Mouse (Mus musculus) gastrocnemius, postnatal 25 days (tissue): ENCODE data around the gene Cct8. TPM values are rescaled to one million over a fixed set of nuclear protein-coding genes. Genes with fewer than 3 reads are reported as not detected.
"Not testable (repeated sequence)": the region's sequence is repeated elsewhere in the genome, so short reads cannot be mapped to it uniquely, and the experiment has no call there.

Experiments
- DNase-seq: peaks from one replicate; pipeline ENCODE4 v3.0.0; 2022
- long read RNA-seq, 2 experiments: library from polyadenylated mRNA; stranded (forward); transcript quantifications; one replicate each; pipeline ENCODE4 v2.0.0; 2021
- total RNA-seq, 2 experiments: library from RNA; stranded (reverse); gene quantifications; 1 replicate in 1 of 2; 2 replicates in 1 of 2; pipeline ENCODE4 v1.2.3; 2021

Gene Cct8
- 100 to 1,000 TPM; 111 to 117 TPM for total RNA-seq
- long read RNA-seq, experiment 1, transcript Cct8-201 (15 exons, 2,394 nt) = major isoform, 141 of 196 reads
- long read RNA-seq, experiment 1, partial matches to known transcripts = 11 of 196 reads
- long read RNA-seq, experiment 1, other reads (novel, unspliced or antisense) = 44 of 196 reads
- long read RNA-seq, experiment 2, transcript Cct8-201 (15 exons, 2,394 nt) = major isoform, 161 of 194 reads
- long read RNA-seq, experiment 2, partial matches to known transcripts = 9 of 194 reads
- long read RNA-seq, experiment 2, other reads (novel, unspliced or antisense) = 24 of 194 reads

DNA sequence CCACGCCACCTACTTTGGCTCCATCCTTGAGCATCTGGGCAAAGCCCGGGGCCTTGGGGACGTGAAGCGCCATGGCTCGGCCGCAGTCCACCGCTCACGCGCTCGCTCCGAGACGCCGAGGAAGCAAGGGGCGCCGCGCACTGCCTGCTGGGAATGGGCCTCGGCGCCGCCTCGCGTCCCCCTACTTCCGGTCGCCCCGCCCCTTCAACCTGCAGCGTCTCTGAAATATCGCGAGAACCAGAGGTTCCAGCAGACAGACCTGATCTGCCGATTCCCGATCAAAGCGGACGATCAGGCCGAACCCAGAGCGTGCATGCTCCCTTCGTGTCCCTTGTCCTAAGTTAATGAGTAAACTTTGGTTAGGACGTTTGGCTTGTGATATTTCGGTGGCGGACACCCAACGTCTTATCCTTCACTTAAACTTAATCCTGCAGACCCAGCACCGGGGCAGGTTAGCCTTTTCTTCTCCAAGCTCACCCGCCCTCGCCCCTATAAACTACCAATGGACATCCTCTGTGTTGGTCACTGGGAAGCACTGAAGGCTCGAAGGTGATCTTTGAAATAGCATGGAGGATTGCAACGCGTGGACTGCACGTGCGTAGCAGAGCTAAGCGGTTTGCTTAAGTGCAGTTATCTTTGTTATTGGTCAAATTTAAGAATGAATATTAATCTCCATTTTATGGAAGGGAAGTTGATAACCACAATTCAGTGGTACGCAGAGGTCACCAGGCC, at the start of gene Cct8:
Gene Cct8 (minus strand): TSS at position 158 of the 732 bp plus-strand sequence.
- peak; percentile 95 for DNase-seq

DNA sequence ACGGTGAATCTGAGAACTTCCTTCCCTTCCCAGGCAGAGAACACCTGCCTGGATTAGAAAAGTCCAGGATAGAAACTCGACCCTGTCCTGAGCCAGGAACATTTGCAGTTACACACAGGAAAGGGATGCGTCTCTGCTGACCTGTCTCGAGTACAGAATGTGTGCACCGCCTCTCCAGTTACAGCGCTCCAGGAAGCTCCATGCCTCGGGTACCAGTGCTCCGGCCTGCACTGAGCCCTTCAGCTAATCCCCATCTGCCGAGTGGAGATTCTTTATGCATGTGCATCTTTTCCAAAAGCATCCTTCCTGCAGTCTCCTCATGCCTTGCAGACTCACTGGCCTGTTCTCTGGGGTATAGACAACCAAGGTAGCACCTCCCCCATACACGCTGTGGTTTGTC, 33.1 kb upstream of the Cct8 start:
- DNase-seq = no peak

DNA sequence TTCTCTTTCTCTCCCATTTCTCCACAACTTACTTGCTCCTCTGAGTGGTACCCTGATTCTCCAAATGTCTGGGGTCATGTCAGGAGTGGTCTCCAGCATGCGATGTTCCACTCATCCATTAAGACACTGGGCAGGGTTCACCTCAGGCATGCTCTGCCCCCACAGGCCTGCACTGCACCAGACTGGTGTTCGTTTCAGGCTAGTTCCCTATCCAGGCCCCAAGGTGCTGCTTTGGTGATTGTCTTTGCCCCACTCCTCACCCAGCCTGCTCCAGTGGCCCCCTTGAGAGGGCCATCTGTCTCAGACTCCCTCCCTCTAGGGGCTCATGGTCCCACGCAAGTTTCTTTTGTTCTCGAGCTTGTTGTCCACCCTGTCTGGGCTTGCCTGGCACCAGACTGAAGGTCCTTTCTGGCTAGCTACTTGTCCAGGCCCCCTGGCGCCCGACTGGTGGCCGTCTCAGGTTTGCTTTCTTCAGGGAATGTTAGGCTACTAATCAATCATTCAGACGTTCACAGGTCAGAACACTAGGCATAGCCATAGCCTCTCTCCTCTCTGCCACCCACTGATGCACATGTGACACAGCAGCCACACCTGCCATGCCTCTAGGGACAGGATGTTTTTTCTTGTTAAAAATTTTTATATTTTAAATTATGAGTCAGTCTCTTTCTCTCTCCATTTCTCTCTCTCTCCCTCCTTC, 32.0 kb upstream of the Cct8 start:
- DNase-seq = no peak

DNA sequence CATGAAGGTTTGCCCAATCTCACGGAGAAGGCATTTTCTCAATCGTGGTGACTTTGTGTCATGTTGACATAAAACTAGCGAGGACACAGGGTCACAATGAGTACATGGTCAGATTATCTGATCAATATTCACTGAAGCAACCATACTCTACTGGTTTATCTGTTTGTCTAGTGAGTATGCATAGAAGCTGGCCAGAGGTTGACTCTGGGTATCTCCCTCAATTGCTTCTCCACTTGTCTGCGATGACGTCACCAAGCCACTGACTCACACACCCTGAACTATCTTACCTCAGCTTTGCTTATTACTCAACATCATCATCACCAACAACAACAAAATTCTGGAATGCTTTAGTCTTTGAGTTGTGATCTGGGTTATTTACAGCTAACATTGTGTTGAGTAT, 28.6 kb upstream of the Cct8 start:
- no peak for DNase-seq

DNA sequence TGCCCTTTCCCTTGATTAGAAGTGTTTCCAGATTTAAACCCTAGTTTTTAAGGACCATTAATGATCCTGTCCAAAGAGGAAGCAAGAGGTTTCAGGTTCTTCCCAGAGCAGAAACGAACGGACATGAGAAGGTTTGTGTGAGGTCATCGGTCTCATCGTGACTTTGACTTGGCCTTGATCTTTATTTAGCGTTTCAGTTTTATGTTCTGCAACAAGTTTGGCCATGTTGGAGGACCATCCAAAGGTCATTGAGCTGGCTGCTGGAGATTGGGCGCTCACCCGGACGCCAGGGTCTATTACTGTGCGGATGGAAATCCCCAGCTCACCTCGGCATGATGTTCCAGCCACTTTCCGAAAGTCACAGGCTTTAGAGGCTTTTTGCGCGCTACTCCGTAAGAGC, 16.7 kb upstream of the Cct8 start:
- DNase-seq = no peak

DNA sequence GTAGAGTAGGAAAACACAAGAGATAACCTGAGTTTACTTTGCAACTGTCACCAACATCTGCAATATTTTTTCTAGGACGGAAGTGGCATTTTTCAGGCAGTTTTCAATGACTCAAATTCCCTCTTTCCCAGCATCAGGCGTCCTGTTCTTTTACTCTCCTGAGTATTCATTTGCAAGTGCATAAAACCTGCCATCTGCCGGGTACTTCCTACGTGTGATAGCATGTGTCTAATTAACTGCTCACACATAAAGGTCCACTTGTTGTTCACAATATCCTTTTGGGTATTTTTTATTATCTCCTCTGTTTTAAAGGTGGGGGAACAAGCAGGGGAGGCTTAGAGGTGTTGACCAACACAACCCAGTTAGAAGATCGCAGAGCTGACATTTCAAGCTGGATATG, 16.0 kb upstream of the Cct8 start:
- no peak for DNase-seq

DNA sequence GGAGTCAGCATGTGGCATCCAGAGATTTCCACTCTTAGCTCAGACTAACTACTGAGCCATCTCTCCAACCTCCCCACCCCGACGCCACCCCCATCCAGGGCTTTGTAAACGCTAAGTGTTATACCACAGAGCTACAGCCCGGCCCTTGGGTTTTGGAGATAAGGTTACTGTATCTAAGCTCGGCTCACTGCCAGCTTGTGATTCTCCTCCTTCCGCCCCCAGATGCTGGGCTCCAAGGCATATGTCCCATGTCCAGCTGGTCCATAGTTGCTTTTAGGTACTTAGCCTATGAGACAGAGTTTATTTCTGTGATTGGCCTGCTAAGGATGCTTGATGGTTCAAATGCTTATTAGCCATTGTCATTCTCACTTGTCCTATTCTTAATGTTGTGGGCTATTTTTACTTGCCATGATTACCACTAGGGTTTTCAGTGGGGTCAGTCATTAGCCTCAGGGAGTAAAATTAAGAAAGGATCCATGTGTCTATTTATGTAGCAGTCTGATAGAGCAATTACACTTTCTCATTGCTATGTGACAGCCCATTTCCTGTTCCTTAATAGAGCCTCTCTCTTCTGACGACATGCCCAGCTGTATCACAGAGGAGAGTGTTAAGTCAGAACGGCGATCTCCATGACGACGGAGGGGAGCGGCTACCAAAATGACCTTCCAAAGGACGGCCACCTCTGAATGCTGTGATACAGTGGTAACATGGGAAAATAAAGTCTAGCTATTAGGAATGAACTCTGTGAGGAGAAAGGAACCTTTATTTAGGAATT, 5.8 kb upstream of the Cct8 start:
- DNase-seq = no peak

DNA sequence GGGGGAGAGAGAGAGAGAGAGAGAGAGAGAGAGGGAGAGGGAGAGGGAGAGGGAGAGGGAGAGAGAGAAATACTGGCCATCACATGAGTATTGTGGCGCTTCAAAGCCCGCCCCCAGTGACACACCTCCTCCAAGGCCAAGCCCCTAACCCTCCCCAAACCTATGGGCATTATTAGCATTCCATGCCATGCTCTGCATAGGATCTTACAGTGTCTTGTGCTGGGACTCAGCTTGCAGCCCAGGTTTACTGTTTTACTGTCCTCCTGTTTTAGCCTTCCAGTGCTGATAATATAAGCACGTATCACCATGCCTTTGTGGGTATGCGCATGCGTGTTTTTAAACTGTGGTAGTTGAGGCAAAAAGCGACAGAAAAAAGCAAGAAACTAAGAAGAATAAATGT, 3.9 kb upstream of the Cct8 start:
- no peak for DNase-seq

DNA sequence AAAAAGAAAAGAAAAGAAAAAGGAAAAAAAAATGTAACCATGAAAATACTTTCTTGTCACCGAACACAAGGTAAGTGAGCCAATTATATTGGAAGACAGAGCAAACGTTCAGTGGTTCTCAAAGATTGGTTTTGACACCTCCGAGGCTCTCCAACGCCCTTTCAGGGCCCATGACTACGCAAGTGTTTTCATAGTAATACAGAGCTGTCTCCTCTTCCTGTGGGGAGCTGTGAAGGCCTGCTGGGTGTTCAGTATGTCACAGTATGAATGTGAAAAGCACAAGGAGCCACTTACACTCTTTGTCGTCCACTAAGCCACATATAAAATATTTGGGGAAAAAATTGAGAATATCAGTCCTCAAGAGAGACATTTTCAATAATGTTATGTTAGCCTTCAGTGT, 1.5 kb upstream of the Cct8 start:
- no peak for DNase-seq

DNA sequence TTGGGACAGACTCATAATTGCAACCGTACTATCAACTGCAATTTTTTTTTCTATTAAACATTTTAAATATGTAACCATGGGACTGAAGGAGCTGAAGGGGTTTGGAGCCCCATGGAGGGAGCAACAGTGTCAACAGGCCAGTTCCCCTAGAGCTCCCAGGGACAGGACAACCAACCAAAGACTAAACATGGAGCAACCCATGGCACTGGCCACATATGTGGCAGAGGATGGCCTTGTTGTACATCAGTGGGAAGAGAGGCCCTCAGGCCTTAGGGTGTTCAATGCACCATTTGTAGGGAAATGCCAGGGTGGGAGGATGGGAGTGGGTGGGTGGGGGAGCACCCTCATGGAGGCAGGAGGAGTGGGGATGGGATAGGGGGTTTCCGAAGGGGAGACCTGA, 1.1 kb upstream of the Cct8 start:
- DNase-seq = no peak

DNA sequence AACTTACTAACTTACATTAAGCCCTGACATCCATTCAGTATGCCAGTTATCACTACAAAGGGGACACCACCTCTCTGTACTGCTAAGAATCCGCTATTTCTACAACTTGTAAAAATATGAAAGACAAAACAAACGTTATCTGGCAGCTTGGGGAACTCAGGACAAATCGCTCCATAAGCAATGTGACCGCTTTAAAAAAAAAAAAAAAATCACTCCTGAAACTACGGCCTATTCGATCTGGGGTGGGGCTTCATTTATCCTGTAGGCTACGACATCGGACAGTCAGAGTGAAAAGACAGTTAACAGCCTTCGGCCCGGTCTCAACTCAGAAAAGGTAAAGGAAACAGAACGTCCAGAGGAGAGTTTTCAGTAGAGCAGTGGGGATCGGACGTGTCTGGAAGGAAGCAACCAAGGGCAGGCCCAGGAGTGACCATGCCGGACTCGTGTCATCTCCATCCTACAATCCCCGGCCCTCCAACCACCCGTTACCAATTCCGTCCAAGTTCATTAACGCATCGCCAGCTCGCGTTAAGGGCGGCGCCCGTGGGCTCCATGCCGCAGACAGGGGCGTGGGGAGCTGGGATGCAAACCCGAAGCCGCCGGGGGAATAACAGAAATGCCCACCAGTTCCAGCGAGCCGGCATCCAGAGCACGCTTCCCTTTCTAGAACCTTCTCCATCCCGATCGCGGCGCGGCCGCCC, 568 bp downstream of the Cct8 start:
- no peak for DNase-seq

DNA sequence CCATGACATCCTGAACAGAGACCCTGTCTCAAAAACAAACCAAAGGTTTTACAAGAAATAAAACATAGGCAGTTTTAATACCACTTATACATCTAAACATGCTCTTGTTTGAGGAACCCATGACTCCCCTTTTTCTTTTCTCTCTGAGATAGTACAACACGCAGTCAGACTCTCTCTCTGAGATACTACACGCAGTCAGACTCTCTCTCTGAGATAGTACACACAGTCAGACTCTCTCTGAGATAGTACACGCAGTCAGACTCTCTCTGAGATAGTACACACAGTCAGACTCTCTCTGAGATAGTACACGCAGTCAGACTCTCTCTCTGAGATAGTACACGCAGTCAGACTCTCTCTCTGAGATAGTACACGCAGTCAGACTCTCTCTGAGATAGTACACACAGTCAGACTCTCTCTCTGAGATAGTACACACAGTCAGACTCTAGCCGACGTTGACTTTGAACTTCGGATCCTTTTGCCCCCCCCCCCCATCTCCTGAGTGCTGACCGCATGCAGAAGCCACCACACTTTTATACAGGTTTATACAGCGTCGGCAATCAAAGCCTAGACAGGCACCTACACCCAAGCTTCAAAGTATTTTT, 3.4 kb downstream of the Cct8 start:
- DNase-seq = not testable (repeated sequence)

DNA sequence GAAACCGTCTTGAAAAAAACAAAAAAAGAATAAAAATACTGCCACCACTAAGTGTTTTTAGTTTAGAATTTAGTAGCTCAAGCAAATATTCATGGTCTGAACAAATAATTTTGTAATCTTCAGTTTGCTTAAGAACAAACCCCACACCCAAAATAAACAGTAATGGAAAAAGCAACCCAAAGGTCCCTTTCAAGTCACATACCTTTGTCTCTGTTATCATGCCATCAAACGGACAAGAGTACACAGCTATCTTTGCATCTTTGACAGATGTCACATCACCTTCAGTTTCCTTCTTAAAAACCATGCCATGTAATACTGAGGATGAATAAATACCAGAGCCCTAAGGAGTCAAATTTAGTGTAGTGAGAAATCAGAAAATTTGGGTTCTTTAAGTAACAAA, 7.1 kb downstream of the Cct8 start:
- no peak for DNase-seq

DNA sequence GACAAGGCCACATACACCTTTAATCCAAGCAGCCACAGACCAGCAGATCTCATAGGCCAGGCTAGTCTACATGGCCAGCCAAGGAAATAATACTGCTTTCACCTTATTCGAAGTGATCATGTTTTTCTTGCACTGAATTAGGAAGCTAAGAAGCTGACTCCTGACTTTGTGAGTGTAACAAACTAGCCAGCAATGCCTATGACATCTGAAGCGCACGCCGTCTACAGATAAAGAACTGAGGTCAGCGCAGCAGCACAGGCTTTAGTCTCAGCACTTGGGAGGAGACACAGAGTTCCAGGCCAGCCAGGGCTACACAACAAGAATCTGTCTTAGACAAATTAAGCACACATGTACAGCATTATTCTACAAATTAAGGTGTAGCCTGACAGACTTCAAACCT, 8.9 kb downstream of the Cct8 start:
- no peak for DNase-seq

DNA sequence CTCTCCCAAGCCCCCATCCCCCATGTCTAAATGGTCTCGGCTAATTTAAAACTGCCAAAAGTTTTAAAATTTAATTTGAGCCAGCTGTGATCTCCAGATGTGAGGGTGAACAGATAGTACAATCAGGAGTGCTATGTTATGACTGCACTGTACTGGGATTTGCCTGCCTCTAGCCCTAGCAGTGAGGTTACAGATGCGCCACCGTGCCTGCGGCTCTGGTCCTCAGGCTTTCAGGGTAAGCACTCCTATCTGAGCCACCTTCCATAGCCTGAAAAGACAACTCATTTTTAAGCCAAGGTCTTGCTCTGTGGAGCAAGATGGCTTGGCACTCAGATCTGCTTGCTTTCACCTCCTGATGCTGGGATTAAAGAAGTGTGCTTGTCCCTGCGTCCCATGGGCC, 11.3 kb downstream of the Cct8 start:
- DNase-seq = no peak

DNA sequence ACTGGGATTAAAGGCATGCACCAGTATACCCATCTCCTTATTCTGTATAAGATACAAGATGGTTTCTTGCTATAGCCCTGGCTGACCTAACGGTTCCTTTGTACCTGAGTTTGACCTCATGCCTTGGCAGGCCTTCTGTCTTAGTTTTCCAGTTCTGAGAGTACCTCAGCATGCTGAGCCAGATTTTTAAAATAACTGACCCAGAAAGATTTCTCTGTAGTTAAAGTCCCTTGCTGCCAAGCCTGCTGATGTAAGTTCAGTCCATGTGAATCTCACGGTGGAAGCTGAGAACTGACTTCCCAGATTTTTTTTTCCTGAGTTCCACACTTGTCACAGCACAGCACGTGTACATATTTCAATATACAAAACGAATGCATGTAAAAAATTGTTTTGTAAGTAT, 25.1 kb downstream of the Cct8 start:
- DNase-seq = no peak

DNA sequence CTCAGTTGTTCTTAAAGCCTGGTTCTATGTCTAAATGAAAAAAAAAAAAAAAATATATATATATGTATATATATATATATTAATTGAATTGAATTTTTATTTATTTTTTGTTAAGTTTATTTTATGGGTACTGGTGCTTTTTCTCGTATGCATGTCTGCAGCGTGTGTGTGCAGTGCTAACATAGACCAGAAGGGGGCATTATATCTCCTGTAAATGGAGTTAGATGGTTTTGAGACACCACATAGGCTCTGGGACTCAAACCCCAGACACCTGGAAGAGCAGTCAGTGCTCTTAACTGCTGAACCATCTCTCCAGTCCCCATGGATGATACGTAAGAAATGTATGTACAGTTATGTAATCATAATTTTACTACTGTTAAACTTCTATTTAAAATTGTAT, 36.9 kb downstream of the Cct8 start:
- no peak for DNase-seq

DNA sequence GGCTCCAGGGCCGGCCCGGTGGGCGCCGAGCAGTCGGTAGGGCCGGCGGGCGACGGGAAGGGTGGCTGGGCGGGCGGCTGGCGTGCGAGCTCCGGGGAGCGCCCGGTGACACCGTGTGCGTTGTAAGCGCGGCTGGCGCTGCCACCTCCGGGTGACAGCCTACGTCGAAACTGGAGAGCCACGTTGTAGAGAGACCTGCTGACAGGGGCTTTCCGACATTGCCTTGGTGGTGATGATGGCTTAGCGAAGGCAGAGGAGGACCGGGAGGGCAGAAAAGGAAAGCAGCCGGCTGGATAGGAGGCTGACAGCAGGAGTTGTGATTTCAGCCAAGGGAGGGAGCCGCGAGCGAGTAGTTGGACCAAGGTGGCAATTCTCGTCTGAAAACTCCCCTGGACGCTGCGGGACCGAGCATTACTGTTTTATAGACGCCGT, 40.5 kb downstream of the Cct8 start:
- DNase-seq = no peak

DNA sequence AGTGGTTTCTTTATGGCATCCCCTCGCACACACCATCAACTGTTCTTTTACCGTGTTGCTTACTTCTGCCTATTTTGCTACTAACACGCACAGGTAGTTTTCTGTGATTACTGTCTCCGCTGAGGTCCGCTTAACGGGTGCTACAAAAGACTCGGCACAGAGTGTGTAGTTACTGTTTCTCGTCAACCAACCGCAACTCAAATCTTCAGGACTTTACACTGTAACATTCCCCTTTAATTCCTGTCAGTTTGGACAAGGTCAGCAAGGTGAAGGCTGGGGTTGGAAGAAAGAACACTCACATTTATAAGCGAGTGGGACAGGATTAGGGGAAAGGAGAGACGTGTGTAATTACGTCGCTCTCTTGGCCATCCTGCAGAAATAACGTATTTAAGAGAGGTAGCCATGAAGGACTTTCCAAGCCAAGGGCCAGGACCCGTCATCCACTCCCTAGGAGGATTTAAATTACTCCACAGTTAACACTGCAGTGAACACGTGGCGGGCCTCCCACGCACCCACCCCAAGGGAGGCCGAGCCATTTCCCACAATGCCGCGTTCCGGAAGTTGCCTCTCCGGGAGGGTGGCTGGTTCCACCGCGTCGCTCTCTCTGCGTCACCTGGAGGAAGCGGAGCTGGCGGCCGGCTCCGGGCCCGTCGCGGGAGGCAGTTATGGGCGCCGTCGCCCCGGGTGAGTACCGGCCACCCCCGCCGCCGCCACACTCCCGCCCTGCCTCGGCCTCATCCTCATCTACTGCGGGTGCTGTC, 41.1 kb downstream of the Cct8 start, which contains the start of gene Usp16:
Gene Usp16 (plus strand): TSS at position 285 of the 761 bp plus-strand sequence.
- DNase-seq = peak; percentile 91

DNA sequence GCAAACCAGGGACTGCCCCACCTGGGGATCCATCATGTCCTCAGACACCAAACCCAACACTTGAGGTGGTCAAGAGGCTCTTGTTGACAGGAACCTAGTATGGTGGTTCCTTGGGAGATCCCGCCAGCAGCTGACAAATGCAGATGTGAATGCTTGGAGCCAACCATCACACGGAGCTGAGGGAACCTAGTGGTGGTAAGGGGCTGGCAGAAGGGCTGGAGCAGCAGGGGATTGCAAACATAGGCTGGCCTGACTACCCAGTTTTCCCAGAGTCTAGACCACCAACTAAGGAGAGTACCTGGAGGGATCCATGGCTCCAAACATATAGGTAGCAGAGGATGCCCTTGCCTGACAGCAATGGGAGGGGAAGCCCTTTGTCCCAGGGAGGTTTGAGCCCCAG, 42.4 kb downstream of the Cct8 start:
- DNase-seq = no peak

DNA sequence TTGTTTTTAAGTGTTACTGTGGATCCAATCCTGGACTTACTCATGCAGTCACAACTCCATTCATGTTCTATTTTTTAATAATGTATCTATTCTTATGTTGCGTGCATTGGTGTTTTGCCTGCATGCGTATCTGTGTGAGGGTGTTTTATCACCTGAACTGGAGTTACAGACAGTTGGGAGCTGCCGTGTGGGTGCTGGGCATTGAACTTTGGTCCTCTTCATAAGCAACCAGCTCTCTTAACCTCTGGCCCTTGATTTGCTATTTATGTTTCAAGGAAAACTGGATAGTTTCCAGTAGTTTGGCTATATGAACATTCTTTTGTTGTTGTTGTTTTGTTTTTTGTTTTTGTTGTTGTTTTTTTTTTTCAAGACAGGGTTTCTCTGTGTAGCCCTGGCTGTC, 50.1 kb downstream of the Cct8 start:
- DNase-seq = no peak
